Mouse (Mus musculus): ENCODE measurements around the gene Insl5. TPM values are rescaled to one million over a fixed set of nuclear protein-coding genes. Genes with fewer than 3 reads are reported as not detected.

Insl5 gene
- polyA plus RNA-seq, 1 experiment = 2.7 TPM

DNA sequence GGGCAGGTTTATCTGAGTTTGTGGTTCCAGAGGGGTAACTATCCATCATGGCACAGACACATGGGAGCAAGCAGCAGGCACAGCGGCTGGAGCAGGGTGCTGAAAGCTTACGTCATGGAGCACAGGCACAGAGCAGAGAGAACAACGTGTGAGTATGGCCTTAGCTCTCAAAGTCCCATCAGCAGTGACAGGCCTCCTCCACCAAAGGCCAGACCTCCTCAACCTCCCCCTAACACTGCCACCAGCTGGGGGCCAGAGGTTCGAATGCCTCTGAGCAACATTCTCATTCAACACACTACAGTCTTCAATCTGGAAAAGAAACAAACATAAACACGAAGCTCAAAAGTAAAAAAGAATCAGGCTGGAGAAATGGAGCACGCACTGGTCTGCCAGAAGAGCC is 38.1 kb downstream of the Insl5 start:
- TF ChIP-seq POLR2A (IDR thresholded peaks at IDR 0.05; ENCODE audit: borderline replicate concordance, extremely low read depth, insufficient read depth, insufficient read length, poor library complexity, severe bottlenecking) (no peak), CTCF (IDR thresholded peaks at IDR 0.05; ENCODE audit: borderline replicate concordance, extremely low read depth, insufficient read depth, insufficient read length) (no peak)
- DNase-seq (ENCODE audit: low read depth) = no peak

DNA sequence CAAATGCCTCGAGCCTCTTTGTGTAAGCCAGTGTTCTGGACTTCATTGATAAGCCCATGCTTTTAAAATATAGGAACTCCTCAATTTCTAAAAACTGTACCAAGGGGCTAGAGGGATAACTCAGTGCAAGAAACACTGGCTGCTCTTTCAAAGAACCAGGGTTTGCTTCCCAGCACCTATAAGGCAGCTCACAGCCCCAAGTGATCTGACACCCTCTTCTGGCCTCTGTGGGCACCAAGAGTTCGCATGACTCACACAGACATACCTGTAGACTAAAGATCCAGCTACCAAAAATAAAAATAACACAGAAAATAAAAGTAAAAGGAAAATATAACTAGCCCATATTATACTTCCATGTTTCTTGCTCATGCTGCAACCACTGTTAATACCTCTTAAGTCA is 38.9 kb downstream of the Insl5 start:
- TF ChIP-seq CTCF (IDR thresholded peaks at IDR 0.05; ENCODE audit: borderline replicate concordance, extremely low read depth, insufficient read depth, insufficient read length) = no peak
- no peak for TF ChIP-seq POLR2A (IDR thresholded peaks at IDR 0.05; ENCODE audit: borderline replicate concordance, extremely low read depth, insufficient read depth, insufficient read length, poor library complexity, severe bottlenecking)
- DNase-seq (ENCODE audit: low read depth) = no peak

DNA sequence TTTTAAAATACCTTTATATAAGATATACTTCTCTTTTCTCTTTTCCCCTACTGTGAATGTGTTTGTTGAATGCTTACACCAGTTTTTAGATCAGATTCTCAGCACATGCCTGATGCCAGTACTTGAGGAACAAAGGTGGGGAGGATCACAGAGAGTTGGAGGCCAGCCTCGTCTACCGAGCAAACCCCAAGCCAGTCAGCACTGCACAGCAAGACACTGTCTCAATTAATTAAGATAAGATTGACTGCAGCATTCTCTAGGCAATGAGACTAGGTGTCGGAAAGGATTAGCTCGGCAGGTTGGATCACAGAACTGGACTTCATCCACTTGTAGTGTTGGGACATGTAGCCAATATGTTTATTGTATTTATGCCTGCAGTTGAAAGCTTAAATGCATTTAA is 39.3 kb downstream of the Insl5 start:
- peak; percentile 41 for DNase-seq (ENCODE audit: low read depth)
- TF ChIP-seq POLR2A (IDR thresholded peaks at IDR 0.05; ENCODE audit: borderline replicate concordance, extremely low read depth, insufficient read depth, insufficient read length, poor library complexity, severe bottlenecking) (no peak), CTCF (IDR thresholded peaks at IDR 0.05; ENCODE audit: borderline replicate concordance, extremely low read depth, insufficient read depth, insufficient read length) (no peak)

DNA sequence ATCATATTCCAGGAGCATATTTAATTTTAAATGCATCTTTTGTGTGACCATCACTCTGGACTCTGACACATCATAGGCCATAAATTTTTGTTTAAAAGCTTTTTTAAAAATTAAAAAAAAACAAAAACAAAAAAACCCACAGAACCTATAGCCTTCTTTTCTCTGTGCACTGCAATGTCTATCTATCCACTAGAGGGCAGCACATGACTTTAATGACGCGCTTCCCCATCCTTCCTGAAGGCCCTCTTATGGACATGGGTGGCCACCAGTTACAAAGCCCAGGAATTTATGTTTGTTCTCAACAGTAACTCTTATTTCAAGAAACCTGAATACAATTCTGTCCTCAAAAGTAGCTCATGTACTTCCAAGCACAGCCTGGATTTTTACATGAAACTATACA is 39.7 kb downstream of the Insl5 start:
- TF ChIP-seq POLR2A (IDR thresholded peaks at IDR 0.05; ENCODE audit: borderline replicate concordance, extremely low read depth, insufficient read depth, insufficient read length, poor library complexity, severe bottlenecking) (no peak), CTCF (IDR thresholded peaks at IDR 0.05; ENCODE audit: borderline replicate concordance, extremely low read depth, insufficient read depth, insufficient read length) (peak; percentile 80)
- peak; percentile 85 for DNase-seq (ENCODE audit: low read depth)

DNA sequence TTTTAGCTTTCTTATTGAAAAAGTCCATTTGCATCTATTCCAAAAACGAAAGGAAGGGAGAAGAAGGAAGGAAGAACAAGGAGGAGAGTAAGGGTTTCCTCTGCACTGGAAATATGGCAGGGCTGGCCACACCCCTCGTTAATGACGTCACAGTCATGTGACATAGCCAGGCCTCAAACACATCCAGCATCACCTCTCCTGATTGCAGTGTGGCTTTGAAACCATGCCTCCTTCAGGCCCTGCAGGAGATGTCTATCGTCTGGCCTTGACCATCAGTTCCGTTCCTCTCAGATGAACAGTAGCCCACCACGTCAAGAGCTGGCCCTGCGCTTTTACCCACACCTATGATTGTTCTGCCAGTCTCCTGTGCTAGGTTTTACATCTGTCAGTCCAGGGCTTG is 40.5 kb downstream of the Insl5 start:
- TF ChIP-seq CTCF (IDR thresholded peaks at IDR 0.05; ENCODE audit: borderline replicate concordance, extremely low read depth, insufficient read depth, insufficient read length) = no peak
- no peak for TF ChIP-seq POLR2A (IDR thresholded peaks at IDR 0.05; ENCODE audit: borderline replicate concordance, extremely low read depth, insufficient read depth, insufficient read length, poor library complexity, severe bottlenecking)
- no peak for DNase-seq (ENCODE audit: low read depth)

DNA sequence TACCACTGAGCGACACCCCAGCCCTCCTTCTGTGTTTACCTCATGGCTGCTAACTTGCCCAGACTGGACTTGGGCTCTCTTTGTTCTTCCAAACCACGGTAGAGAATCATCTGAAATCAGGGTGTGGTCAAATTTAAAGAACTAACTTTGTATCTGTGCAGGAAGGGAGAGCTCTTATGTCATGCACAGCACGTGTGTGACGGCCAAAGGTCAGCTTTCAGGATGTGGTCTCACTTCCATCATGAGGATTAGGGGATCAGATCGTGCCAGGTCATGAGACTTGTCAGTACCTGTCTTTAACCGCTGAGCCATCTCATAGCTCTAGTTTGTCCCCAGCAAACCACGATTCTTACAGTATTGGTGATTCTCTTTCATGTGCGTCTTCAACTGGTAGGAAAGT is 44.9 kb downstream of the Insl5 start:
- DNase-seq (ENCODE audit: low read depth) = no peak
- TF ChIP-seq POLR2A (IDR thresholded peaks at IDR 0.05; ENCODE audit: borderline replicate concordance, extremely low read depth, insufficient read depth, insufficient read length, poor library complexity, severe bottlenecking) (no peak), CTCF (IDR thresholded peaks at IDR 0.05; ENCODE audit: borderline replicate concordance, extremely low read depth, insufficient read depth, insufficient read length) (no peak)

DNA sequence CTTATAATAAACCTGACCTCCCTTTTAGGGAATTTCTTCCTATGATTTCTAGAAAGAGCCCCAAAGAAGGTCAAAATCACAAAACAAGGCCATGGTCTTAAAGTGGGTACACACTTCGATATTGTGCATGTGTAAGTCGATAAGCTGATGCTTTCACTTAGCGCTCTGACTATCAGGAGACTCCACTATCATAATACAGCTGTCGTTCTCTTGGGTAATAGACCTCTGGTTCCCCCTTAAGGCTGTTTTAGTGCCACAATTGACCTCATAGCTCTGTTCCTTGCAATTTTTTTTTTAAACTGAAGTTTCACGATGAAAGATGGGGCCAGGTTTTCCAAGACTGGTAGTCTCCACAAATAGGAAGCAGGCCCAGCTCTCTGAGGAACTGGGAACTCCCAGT is 47.3 kb downstream of the Insl5 start:
- no peak for TF ChIP-seq CTCF (IDR thresholded peaks at IDR 0.05; ENCODE audit: borderline replicate concordance, extremely low read depth, insufficient read depth, insufficient read length)
- no peak for TF ChIP-seq POLR2A (IDR thresholded peaks at IDR 0.05; ENCODE audit: borderline replicate concordance, extremely low read depth, insufficient read depth, insufficient read length, poor library complexity, severe bottlenecking)
- no peak for DNase-seq (ENCODE audit: low read depth)

DNA sequence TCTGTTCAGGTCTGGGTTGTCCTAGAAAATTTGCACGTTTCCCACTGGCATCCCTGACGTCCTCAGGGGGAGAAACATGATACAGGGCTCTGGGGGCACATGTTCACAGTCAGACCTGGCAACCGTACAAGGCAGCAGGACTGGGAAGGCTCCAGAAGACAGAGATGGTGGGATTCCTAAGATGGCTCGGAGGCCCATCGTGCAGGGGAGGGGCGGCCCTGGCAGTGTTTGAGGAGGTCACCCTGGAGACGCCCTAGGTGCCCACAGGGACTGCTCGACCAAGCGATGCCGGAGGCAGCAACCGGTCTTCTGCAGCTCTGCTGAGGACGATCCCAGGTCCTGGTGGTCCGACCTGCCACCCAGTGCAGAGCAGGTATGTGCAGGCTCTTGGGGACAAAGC is 48.2 kb downstream of the Insl5 start, which contains the start of gene Tctex1d1:
TSS of gene Tctex1d1 (plus strand) at position 167 of the 400 bp plus-strand sequence.
- TF ChIP-seq CTCF (IDR thresholded peaks at IDR 0.05; ENCODE audit: borderline replicate concordance, extremely low read depth, insufficient read depth, insufficient read length) (no peak), POLR2A (IDR thresholded peaks at IDR 0.05; ENCODE audit: borderline replicate concordance, extremely low read depth, insufficient read depth, insufficient read length, poor library complexity, severe bottlenecking) (no peak)
- DNase-seq (ENCODE audit: low read depth) = peak; percentile 56

DNA sequence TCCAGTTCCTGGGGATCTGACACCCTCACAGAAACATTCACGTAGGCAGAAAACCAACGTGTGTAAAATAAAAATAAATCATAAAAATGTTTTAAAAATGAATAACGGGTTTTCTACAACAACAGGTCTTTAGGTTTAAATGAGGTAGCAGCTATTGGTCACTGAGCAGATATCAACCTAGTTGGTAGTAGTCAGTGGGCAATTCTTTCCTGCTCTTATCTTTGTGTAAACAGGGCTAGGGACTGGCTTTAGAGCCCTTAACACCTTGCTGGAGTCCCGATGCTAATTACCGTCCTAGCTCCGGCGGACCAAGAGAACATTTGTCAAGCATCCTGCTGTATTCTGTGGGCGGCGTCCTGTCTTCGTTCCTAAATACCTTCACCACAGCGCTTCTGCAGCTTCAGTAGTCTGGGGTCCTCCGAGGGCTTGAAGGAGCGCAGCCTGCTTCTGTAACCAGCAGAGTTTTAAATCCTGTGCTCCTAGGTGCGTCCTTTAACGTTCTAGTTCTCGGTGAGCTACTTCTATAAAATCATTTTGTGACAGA is 48.8 kb downstream of the Insl5 start:
- DNase-seq (ENCODE audit: low read depth) = peak; percentile 36

DNA sequence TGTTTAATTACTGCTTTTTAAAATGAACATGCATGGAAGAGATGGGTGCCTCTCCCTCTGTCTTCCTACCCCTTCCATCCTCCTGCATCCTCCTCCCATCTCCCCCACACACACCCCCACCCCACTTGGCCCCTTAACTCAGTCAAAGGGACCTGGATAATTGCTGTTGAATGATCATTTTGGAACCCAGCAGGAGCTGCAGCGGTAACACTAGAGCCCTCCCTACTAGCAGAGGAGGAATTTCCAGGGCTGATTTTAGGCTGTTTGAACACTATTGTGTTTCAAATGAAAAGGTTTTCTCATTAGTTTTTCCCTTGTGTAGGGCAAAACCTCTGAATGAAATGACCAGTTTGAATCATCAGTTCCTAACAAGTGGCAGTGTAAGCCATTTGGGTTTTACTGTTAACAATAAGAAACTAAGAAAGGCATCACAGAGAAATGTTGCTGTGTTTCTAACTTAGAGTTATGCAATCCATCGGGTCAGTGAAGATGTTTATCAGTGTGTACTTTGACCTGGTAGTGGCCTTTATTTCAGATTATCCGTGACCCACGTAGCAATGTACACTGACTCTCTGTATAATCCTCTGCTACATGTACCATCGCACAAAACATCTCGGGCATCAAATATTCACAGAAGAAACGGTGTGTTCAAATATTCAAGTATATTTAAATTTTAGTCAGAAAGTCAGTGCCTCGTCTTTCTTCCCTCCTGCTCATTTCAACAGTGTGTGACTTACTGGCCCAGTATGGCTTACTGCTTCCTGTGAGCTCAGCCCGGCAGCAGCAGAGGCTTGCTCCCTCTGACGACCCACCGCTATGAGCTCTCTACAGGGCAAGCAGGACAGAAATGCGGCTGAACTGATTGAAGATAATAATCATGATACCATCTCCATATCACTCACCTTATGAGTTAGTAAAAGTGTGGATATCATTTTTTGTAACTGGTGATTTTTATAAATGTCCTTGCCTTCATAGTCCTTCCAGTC is 50.1 kb downstream of the Insl5 start:
- TF ChIP-seq CTCF (IDR thresholded peaks at IDR 0.05; ENCODE audit: borderline replicate concordance, extremely low read depth, insufficient read depth, insufficient read length) (no peak), POLR2A (IDR thresholded peaks at IDR 0.05; ENCODE audit: borderline replicate concordance, extremely low read depth, insufficient read depth, insufficient read length, poor library complexity, severe bottlenecking) (no peak)
- peak; percentile 47 for DNase-seq (ENCODE audit: low read depth)

More for the DNA sequence above, 48.8 kb downstream of the Insl5 start:
- no peak for TF ChIP-seq POLR2A (IDR thresholded peaks at IDR 0.05; ENCODE audit: borderline replicate concordance, extremely low read depth, insufficient read depth, insufficient read length, poor library complexity, severe bottlenecking)
- TF ChIP-seq CTCF (IDR thresholded peaks at IDR 0.05; ENCODE audit: borderline replicate concordance, extremely low read depth, insufficient read depth, insufficient read length) = no peak

DNA sequence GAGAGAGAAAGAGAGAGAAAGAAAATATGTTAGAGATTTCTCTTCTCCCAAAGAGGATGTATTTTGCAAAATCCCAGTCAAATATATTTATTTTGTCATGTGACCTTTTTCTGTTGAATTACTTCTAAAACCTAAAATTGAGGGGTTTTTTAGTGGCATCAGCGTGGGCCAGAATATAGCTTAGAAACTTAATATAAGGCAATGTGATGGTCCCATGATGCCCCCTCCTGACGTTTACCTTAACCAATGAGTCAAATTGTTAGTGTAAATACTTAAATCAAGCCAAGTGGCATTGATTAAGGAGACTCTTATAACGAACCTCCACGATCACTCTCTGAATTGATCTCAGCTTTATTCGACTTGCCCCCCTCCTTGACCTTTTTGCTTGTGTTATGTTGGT is 52.5 kb downstream of the Insl5 start:
- no peak for DNase-seq (ENCODE audit: low read depth)
- no peak for TF ChIP-seq CTCF (IDR thresholded peaks at IDR 0.05; ENCODE audit: borderline replicate concordance, extremely low read depth, insufficient read depth, insufficient read length)
- no peak for TF ChIP-seq POLR2A (IDR thresholded peaks at IDR 0.05; ENCODE audit: borderline replicate concordance, extremely low read depth, insufficient read depth, insufficient read length, poor library complexity, severe bottlenecking)

Measured in brain, embryonic 14.5 days (tissue).